13 mouse cellular contexts compared by ENCODE assay signal in the genomic region with DNA sequence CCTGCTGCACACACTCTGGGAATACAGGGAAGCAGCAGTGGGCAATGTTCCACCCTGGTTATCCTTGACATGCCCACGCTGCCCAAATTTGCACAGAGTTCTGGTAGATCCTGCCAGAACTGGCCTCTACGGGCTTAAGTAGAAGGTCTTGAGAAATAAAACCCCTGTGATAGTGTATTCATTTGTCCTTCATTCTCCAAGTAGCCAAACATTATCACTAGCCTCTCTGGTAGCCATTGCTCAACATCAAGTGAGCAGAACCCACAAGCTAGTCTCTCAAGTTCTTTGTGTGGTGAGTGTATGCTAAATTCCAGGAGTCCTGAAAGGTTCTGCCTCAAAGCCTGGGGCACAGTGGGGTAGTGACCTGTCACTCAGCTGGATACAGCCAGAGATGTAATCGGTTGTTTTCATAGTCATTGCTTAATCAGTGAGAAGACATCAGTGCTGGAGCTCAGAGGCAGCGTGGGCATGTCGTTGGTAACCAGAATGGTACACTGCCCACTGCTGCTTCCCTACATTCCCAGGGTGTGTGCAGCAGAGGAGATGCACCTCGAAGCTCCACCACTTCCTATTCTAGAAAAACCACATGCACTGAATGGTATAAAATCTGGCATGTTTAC.
A peak's percentile ranks its signal among the peaks of the same experiment; 100 is the strongest.
DNase-seq lines count a peak whose midpoint lies in the region; ATAC-seq lines count a peak whose summit lies in the region.
"Had no signal": no experiment of that assay in that cellular context is flagged by ENCODE, and none has a peak within 500 bp of the region (broad histone marks: within the 10 kb centered on the region; RNA-seq: fewer than 3 reads in every experiment).

No protein-coding gene starts in this region.

- peak; percentile 52 for ATAC-seq in granulocyte monocyte progenitor cell, adult 5-6 weeks (replicated peaks; ENCODE audit: poor library complexity, severe bottlenecking)
- ATAC-seq: forebrain, embryonic 13.5 days; intestine, embryonic 16.5 days had no signal

- DNase-seq in frontal cortex, adult 2 months (ENCODE audit: extremely low spot score in 1 of 2, low spot score in 1 of 2) = peak; percentile 27 to 43
- no peak for DNase-seq in frontal cortex, postnatal 14 days (ENCODE audit: low spot score in 2 of 2)
- DNase-seq in ovary, postnatal 36 days (ENCODE audit: low spot score) = peak; percentile 7
- DNase-seq in ovary, postnatal 10 days (ENCODE audit: low spot score) = no peak
- peak; percentile 12 for DNase-seq in adipocyte (ENCODE audit: low spot score)
- DNase-seq in gastrocnemius, postnatal 36 days = no peak
- DNase-seq: cerebellum, postnatal 14 days; heart, postnatal 10 days; layer of hippocampus, postnatal 36 days; lung, adult 18-20 months had no signal

- intact Hi-C loops in gastrocnemius, postnatal 36 days (cut with DNase I) = no loop called here

Comparison
In these comparisons a context has a peak if more than half of its experiments do, and no peak if none do; other contexts are left out.
1. DNase-seq: peak in frontal cortex, adult 2 months (2 of 2), ovary, postnatal 36 days (single experiment) and adipocyte (single experiment); none in frontal cortex, postnatal 14 days (0 of 2), ovary, postnatal 10 days (single experiment) and gastrocnemius, postnatal 36 days (0 of 2).